Mouse (Mus musculus) kidney, embryonic 15.5 days (tissue): ENCODE results near the gene Rem1. TPM values are rescaled to one million over a fixed set of nuclear protein-coding genes. Genes with fewer than 3 reads are reported as not detected.
A peak's percentile ranks its signal among the peaks of the same experiment; 100 is the strongest.

Source experiments
- ATAC-seq: fragments of 200-750 bp; cut with Nextera tagmentation; replicated peaks from 2 replicates; pipeline ENCODE4 v1.8.0; 2017; ENCODE audit warnings: moderate TSS enrichment; ENCODE audit not compliant: low FRiP score
- H3K27ac ChIP-seq: fragments of 300-500 bp; sonication (generic); 2 replicates; pipeline ENCODE4 v1.5.1; 2015; ENCODE audit warnings: mild to moderate bottlenecking, inconsistent platforms
- H3K27me3 ChIP-seq: fragments of 300-500 bp; sonication (generic); 2 replicates; pipeline ENCODE4 v1.6.1; 2015; ENCODE audit warnings: inconsistent platforms
- H3K36me3 ChIP-seq: fragments of 300-500 bp; sonication (generic); 2 replicates; pipeline ENCODE4 v1.6.1; 2015; ENCODE audit warnings: inconsistent platforms
- H3K4me1 ChIP-seq: fragments of 300-500 bp; sonication (generic); 2 replicates; pipeline ENCODE4 v1.6.1; 2015; ENCODE audit warnings: inconsistent platforms
- H3K4me2 ChIP-seq: fragments of 300-500 bp; sonication (generic); 2 replicates; pipeline ENCODE4 v1.6.1; 2015; ENCODE audit warnings: moderate library complexity, mild to moderate bottlenecking, inconsistent platforms
- H3K4me3 ChIP-seq: fragments of 300-500 bp; sonication (generic); replicated peaks from 2 replicates; pipeline ENCODE4 v1.5.1; 2015; ENCODE audit warnings: mild to moderate bottlenecking, inconsistent platforms
- H3K9ac ChIP-seq: fragments of 300-500 bp; sonication (generic); 2 replicates; pipeline ENCODE4 v1.6.1; 2015; ENCODE audit warnings: mild to moderate bottlenecking, inconsistent platforms
- H3K9me3 ChIP-seq: fragments of 300-500 bp; sonication (generic); replicated peaks from 2 replicates; pipeline ENCODE4 v1.6.1; 2016; ENCODE audit warnings: inconsistent platforms
- WGBS: fragments of 180-500 bp; shearing (Covaris S2); methylation state at CpG from one replicate; pipeline ENCODE4 v1.1.7; 2015; ENCODE audit warnings: mixed read lengths; 5-methylcytosine and 5-hydroxymethylcytosine counted together
- polyA plus RNA-seq: library from polyadenylated mRNA; unstranded; fragments of >200 nt; fragmentation: Nextera tagmentation; extraction: Ambion mirVana; gene quantifications from 2 replicates; pipeline ENCODE4 v1.2.1, GENCODE M21; 2015

Rem1 gene
- polyA plus RNA-seq, 1 experiment from 2014 or later: 62.5 TPM

GRCm38 (mm10) chr2:152612193-152612592 is 14.6 kb upstream of the Rem1 start:
- Histone ChIP-seq H3K36me3 (no peaks in the 10 kb centered on the region), H3K27me3 (no peaks in the 10 kb centered on the region), H3K4me1 (peaks cover 17% of the 10 kb centered on the region), H3K4me2 (no peak overlapping the region), H3K9me3 (no peaks in the 10 kb centered on the region), H3K27ac (no peak overlapping the region), H3K4me3 (no peak overlapping the region), H3K9ac (no peak overlapping the region)
- peak; percentile 20; the same call in 1 of the 2 replicates for ATAC-seq
- WGBS: 42% methylated on average over 7 of the region's 8 CpGs

GRCm38 (mm10) chr2:152615563-152615962 is 11.2 kb upstream of the Rem1 start:
- H3K9ac ChIP-seq: no peak overlapping the region
- no peaks in the 10 kb centered on the region for H3K27me3 ChIP-seq
- no peak overlapping the region for H3K4me3 ChIP-seq
- 10% methylated on average over 7 of the region's 7 CpGs for WGBS
- H3K36me3 ChIP-seq: no peaks in the 10 kb centered on the region
- H3K4me2 ChIP-seq: no peak overlapping the region
- H3K27ac ChIP-seq: 0 out of 2 replicates have a peak overlapping the region, but pooled peaks have one; percentile 22
- ATAC-seq: peak; percentile 71
- H3K4me1 ChIP-seq: peaks cover 10% of the 10 kb centered on the region
- no peaks in the 10 kb centered on the region for H3K9me3 ChIP-seq

GRCm38 (mm10) chr2:152616470-152616869 is 10.3 kb upstream of the Rem1 start:
- no peak overlapping the region for H3K4me3 ChIP-seq
- H3K4me1 ChIP-seq: peaks cover 15% of the 10 kb centered on the region
- no peaks in the 10 kb centered on the region for H3K27me3 ChIP-seq
- WGBS: 52% methylated on average over 6 of the region's 6 CpGs
- no peaks in the 10 kb centered on the region for H3K9me3 ChIP-seq
- H3K27ac ChIP-seq: 0 out of 2 replicates have a peak overlapping the region, but pooled peaks have one; percentile 11
- H3K36me3 ChIP-seq: no peaks in the 10 kb centered on the region
- ATAC-seq: no peak
- H3K9ac ChIP-seq: no peak overlapping the region
- no peak overlapping the region for H3K4me2 ChIP-seq

GRCm38 (mm10) chr2:152617374-152617773 is 9.4 kb upstream of the Rem1 start:
- H3K9ac ChIP-seq: no peak overlapping the region
- 65% methylated on average over 5 of the region's 5 CpGs for WGBS
- H3K4me1 ChIP-seq: peaks cover 23% of the 10 kb centered on the region

GRCm38 (mm10) chr2:152620367-152621134 is 6.2 kb upstream of the Rem1 start:
- Histone ChIP-seq H3K4me3 (no peak overlapping the region), H3K9me3 (no peaks in the 10 kb centered on the region), H3K4me1 (peaks cover 32% of the 10 kb centered on the region), H3K4me2 (peak overlapping the region; percentile 29), H3K27ac (peak overlapping the region; percentile 87), H3K36me3 (no peaks in the 10 kb centered on the region), H3K9ac (no peak overlapping the region), H3K27me3 (peaks cover 3% of the 10 kb centered on the region; the same call in 1 of the 2 replicates)
- 57% methylated on average over 9 of the region's 9 CpGs for WGBS
- ATAC-seq: no peak

More at GRCm38 (mm10) chr2:152617374-152617773, 9.4 kb upstream of the Rem1 start:
- Histone ChIP-seq H3K27me3 (no peaks in the 10 kb centered on the region), H3K4me2 (no peak overlapping the region), H3K9me3 (no peaks in the 10 kb centered on the region), H3K36me3 (no peaks in the 10 kb centered on the region), H3K4me3 (no peak overlapping the region), H3K27ac (no peak overlapping the region)
- ATAC-seq: no peak

GRCm38 (mm10) chr2:152622151-152622550 is 4.6 kb upstream of the Rem1 start:
- H3K4me2 ChIP-seq: 0 out of 2 replicates have a peak overlapping the region, but pooled peaks have one; percentile 12
- peak; percentile 72 for ATAC-seq
- H3K9me3 ChIP-seq: no peaks in the 10 kb centered on the region
- peak overlapping the region; percentile 87 for H3K27ac ChIP-seq
- H3K9ac ChIP-seq: no peak overlapping the region
- peaks cover 48% of the 10 kb centered on the region for H3K4me1 ChIP-seq
- H3K4me3 ChIP-seq: no peak overlapping the region
- peaks cover 8% of the 10 kb centered on the region; the same call in 1 of the 2 replicates for H3K27me3 ChIP-seq
- WGBS: 22% methylated on average over 13 of the region's 13 CpGs
- H3K36me3 ChIP-seq: no peaks in the 10 kb centered on the region

- H3K4me2 ChIP-seq: peak within 1 kb of the TSS; percentile 12; the same call in 1 of the 2 replicates
Measured at GRCm38 (mm10) chr2:152622953-152623352, 3.8 kb upstream of the Rem1 start, which contains the start of gene Defb25. Gene Defb25, minus strand, starts transcription at chr2:152623053.

GRCm38 (mm10) chr2:152624566-152624965 is 2.2 kb upstream of the Rem1 start:
- ATAC-seq: no peak
- H3K27ac ChIP-seq: 0 out of 2 replicates have a peak overlapping the region, but pooled peaks have one; percentile 16
- peaks cover 22% of the 10 kb centered on the region for H3K27me3 ChIP-seq
- WGBS: 82% methylated on average over 2 of the region's 2 CpGs
- H3K4me1 ChIP-seq: peaks cover 71% of the 10 kb centered on the region
- no peaks in the 10 kb centered on the region; the same call in 1 of the 2 replicates for H3K36me3 ChIP-seq
- no peak overlapping the region for H3K9ac ChIP-seq
- H3K4me3 ChIP-seq: no peak overlapping the region
- no peak overlapping the region for H3K4me2 ChIP-seq
- no peaks in the 10 kb centered on the region for H3K9me3 ChIP-seq

More at GRCm38 (mm10) chr2:152622953-152623352, 3.8 kb upstream of the Rem1 start, which contains the start of gene Defb25:
- H3K9me3 ChIP-seq: no peaks in the 10 kb centered on the region
- H3K27me3 ChIP-seq: peaks cover 14% of the 10 kb centered on the region
- 0 out of 2 replicates have a peak within 1 kb of the TSS, but pooled peaks have one; percentile 5 for H3K4me3 ChIP-seq
- 67% methylated on average over 7 of the region's 7 CpGs for WGBS
- H3K4me1 ChIP-seq: peaks cover 55% of the 10 kb centered on the region
- no peak for ATAC-seq
- no peaks in the 10 kb centered on the region for H3K36me3 ChIP-seq
- no peak within 1 kb of the TSS for H3K9ac ChIP-seq
- H3K27ac ChIP-seq: peak within 1 kb of the TSS; percentile 87

GRCm38 (mm10) chr2:152625256-152625655 is 1.5 kb upstream of the Rem1 start:
- Histone ChIP-seq H3K9me3 (no peaks in the 10 kb centered on the region), H3K27me3 (peaks cover 22% of the 10 kb centered on the region), H3K4me1 (peaks cover 74% of the 10 kb centered on the region), H3K9ac (no peak overlapping the region), H3K36me3 (no peaks in the 10 kb centered on the region; the same call in 1 of the 2 replicates), H3K4me2 (no peak overlapping the region), H3K4me3 (no peak overlapping the region), H3K27ac (peak overlapping the region; percentile 84; the same call in 1 of the 2 replicates)
- WGBS: 18% methylated on average over 1 of the region's 1 CpGs
- no peak for ATAC-seq

- Histone ChIP-seq H3K27me3 (peaks cover 22% of the 10 kb centered on the region), H3K4me1 (peaks cover 77% of the 10 kb centered on the region), H3K4me2 (peak overlapping the region; percentile 83), H3K36me3 (peaks cover 11% of the 10 kb centered on the region), H3K9ac (peak overlapping the region; percentile 68), H3K4me3 (peak overlapping the region; percentile 67), H3K9me3 (no peaks in the 10 kb centered on the region), H3K27ac (peak overlapping the region; percentile 84)
- 32% methylated on average over 17 of the region's 17 CpGs for WGBS
- ATAC-seq: no peak
Measured at GRCm38 (mm10) chr2:152628066-152628465, 1.3 kb downstream of the Rem1 start.

- peaks cover 86% of the 10 kb centered on the region for H3K4me1 ChIP-seq
- 25% methylated on average over 3 of the region's 3 CpGs for WGBS
- peak overlapping the region; percentile 83 for H3K4me2 ChIP-seq
Measured at GRCm38 (mm10) chr2:152629239-152629638, 2.5 kb downstream of the Rem1 start.

GRCm38 (mm10) chr2:152629904-152630303 is 3.2 kb downstream of the Rem1 start:
- WGBS: 83% methylated on average over 6 of the region's 6 CpGs
- Histone ChIP-seq H3K4me3 (peak overlapping the region; percentile 67), H3K27ac (peak overlapping the region; percentile 19; the same call in 1 of the 2 replicates), H3K9ac (no peak overlapping the region), H3K4me1 (peaks cover 93% of the 10 kb centered on the region), H3K4me2 (peak overlapping the region; percentile 83), H3K27me3 (peaks cover 22% of the 10 kb centered on the region), H3K36me3 (peaks cover 20% of the 10 kb centered on the region), H3K9me3 (no peaks in the 10 kb centered on the region)
- ATAC-seq: no peak

More at GRCm38 (mm10) chr2:152629239-152629638, 2.5 kb downstream of the Rem1 start:
- Histone ChIP-seq H3K9me3 (no peaks in the 10 kb centered on the region), H3K36me3 (peaks cover 15% of the 10 kb centered on the region), H3K27ac (peak overlapping the region; percentile 84), H3K4me3 (peak overlapping the region; percentile 67), H3K27me3 (peaks cover 22% of the 10 kb centered on the region), H3K9ac (no peak overlapping the region)
- ATAC-seq: no peak
